Comparison of ENCODE assay signal across 8 mouse cellular contexts in genomic region chr12:110837192-110837841, GRCm38 (mm10). TPM values are rescaled to one million over a fixed set of nuclear protein-coding genes. Genes with fewer than 3 reads are reported as not detected.
DNase-seq lines count a peak whose midpoint lies in the region; ATAC-seq lines count a peak whose summit lies in the region.

No protein-coding gene starts in this region.

- peaks cover 6% of the 10 kb centered on the region; the same call in 1 of the 2 replicates for H3K4me1 ChIP-seq in heart, embryonic 11.5 days (ENCODE audit: control insufficient read depth, insufficient read depth, low read length)
- H3K4me1 ChIP-seq in embryonic facial prominence, embryonic 11.5 days (ENCODE audit: control insufficient read depth, insufficient read depth, low read length) = no peaks in the 10 kb centered on the region; the same call in 1 of the 2 replicates
- peaks cover 29% of the 10 kb centered on the region for H3K4me1 ChIP-seq in midbrain, embryonic 13.5 days (replicated peaks)

- H3K9ac ChIP-seq in heart, embryonic 11.5 days (ENCODE audit: low read depth, low read length) = 0 out of 2 replicates have a peak overlapping the region, but pooled peaks have one; percentile 50
- H3K9ac ChIP-seq in embryonic facial prominence, embryonic 11.5 days (replicated peaks; ENCODE audit: low read length) = peak overlapping the region; percentile 32
- H3K9ac ChIP-seq in midbrain, embryonic 13.5 days (replicated peaks) = peak overlapping the region; percentile 41; the same call in 1 of the 2 replicates

- 36% methylated on average over 5 of the region's 5 CpGs for WGBS in heart, embryonic 11.5 days (ENCODE audit: insufficient replicate concordance)
- WGBS in embryonic facial prominence, embryonic 11.5 days = 35% methylated on average over 5 of the region's 5 CpGs
- 40% methylated on average over 5 of the region's 5 CpGs for WGBS in midbrain, embryonic 13.5 days

- H3K4me3 ChIP-seq in heart, embryonic 11.5 days (ENCODE audit: low read depth, low read length) = no peak overlapping the region
- no peak overlapping the region for H3K4me3 ChIP-seq in embryonic facial prominence, embryonic 11.5 days (ENCODE audit: low read depth, low read length)
- no peak overlapping the region for H3K4me3 ChIP-seq in midbrain, embryonic 13.5 days (replicated peaks)

- H3K9me3 ChIP-seq in heart, embryonic 11.5 days (replicated peaks; ENCODE audit: control insufficient read depth, low read length) = no peaks in the 10 kb centered on the region
- no peaks in the 10 kb centered on the region for H3K9me3 ChIP-seq in embryonic facial prominence, embryonic 11.5 days (replicated peaks; ENCODE audit: control insufficient read depth, low read length)
- no peaks in the 10 kb centered on the region for H3K9me3 ChIP-seq in midbrain, embryonic 13.5 days

- 0 out of 2 replicates have a peak, but pooled peaks cover 2% of the 10 kb centered on the region for H3K27me3 ChIP-seq in heart, embryonic 11.5 days (ENCODE audit: control insufficient read depth, insufficient read depth, low read length)
- H3K27me3 ChIP-seq in embryonic facial prominence, embryonic 11.5 days (ENCODE audit: control insufficient read depth, insufficient read depth, low read length) = no peaks in the 10 kb centered on the region
- no peaks in the 10 kb centered on the region for H3K27me3 ChIP-seq in midbrain, embryonic 13.5 days

- intact Hi-C loops in heart, postnatal 25 days (cut with DNase I) = no loop called here

- no peak for DNase-seq in heart, postnatal 25 days (ENCODE audit: low spot score)
- DNase-seq in embryonic facial prominence, embryonic 11.5 days (ENCODE audit: low spot score) = no peak
- peak; percentile 51 for DNase-seq in kidney, adult 18-20 months
- no peak for DNase-seq in spleen, postnatal 14 days (ENCODE audit: low spot score in 2 of 2)
- no peak for DNase-seq in layer of hippocampus, postnatal 36 days
- no peak for DNase-seq in spleen, adult 12 weeks (ENCODE audit: low spot score)

- H3K4me2 ChIP-seq in heart, embryonic 11.5 days = peak overlapping the region; percentile 7; the same call in 1 of the 2 replicates
- H3K4me2 ChIP-seq in embryonic facial prominence, embryonic 11.5 days (ENCODE audit: low read depth, low read length) = no peak overlapping the region
- peak overlapping the region; percentile 31 for H3K4me2 ChIP-seq in midbrain, embryonic 13.5 days (replicated peaks)

- no peaks in the 10 kb centered on the region for H3K36me3 ChIP-seq in heart, embryonic 11.5 days (ENCODE audit: control insufficient read depth, insufficient read depth, low read length)
- no peaks in the 10 kb centered on the region for H3K36me3 ChIP-seq in embryonic facial prominence, embryonic 11.5 days (replicated peaks; ENCODE audit: control insufficient read depth, insufficient read depth, low read depth, low read length)
- no peaks in the 10 kb centered on the region for H3K36me3 ChIP-seq in midbrain, embryonic 13.5 days

- no peak for ATAC-seq in heart, embryonic 11.5 days (replicated peaks; ENCODE audit: insufficient number of reproducible peaks, low FRiP score, low TSS enrichment)
- no peak for ATAC-seq in embryonic facial prominence, embryonic 11.5 days (replicated peaks; ENCODE audit: insufficient number of reproducible peaks, low FRiP score, low TSS enrichment, low read depth)
- no peak; the same call in 1 of the 2 replicates for ATAC-seq in midbrain, embryonic 13.5 days

- H3K27ac ChIP-seq in heart, embryonic 11.5 days (ENCODE audit: low read depth, low read length) = no peak overlapping the region
- H3K27ac ChIP-seq in embryonic facial prominence, embryonic 11.5 days (replicated peaks; ENCODE audit: low read depth, low read length) = peak overlapping the region; percentile 32; the same call in 1 of the 2 replicates
- H3K27ac ChIP-seq in midbrain, embryonic 13.5 days = peak overlapping the region; percentile 80

RNA-seq across cellular contexts. Expression of gene Mok, which starts 3.4 kb away (rescaled TPM):
- polyA plus RNA-seq in heart, embryonic 11.5 days (2014; fragmentation: Nextera tagmentation; extraction: Ambion mirVana) = 3.0 and 3.8 TPM in 2 replicates
- total RNA-seq in heart, postnatal 25 days (2021) = under 1 TPM; 0.31 to 0.39 TPM
- 7.1 and 7.8 TPM in 2 replicates for polyA plus RNA-seq in embryonic facial prominence, embryonic 11.5 days (2014; fragmentation: Nextera tagmentation; extraction: Ambion mirVana)
- polyA plus RNA-seq in midbrain, embryonic 13.5 days (2015; fragmentation: Nextera tagmentation; extraction: Ambion mirVana) = 12.1 and 12.2 TPM in 2 replicates
- total RNA-seq in layer of hippocampus, postnatal 36 days (2021) = 10 to 100 TPM; 11.8 TPM

RNA-seq across cellular contexts. Expression of gene Zfp839, which starts 12.7 kb away (rescaled TPM):
- 3.1 and 3.2 TPM in 2 replicates for polyA plus RNA-seq in heart, embryonic 11.5 days (2014; fragmentation: Nextera tagmentation; extraction: Ambion mirVana)
- total RNA-seq in heart, postnatal 25 days (2021) = 1 to 10 TPM; 9.3 to 9.8 TPM
- 2.2 and 3.3 TPM in 2 replicates for polyA plus RNA-seq in embryonic facial prominence, embryonic 11.5 days (2014; fragmentation: Nextera tagmentation; extraction: Ambion mirVana)
- polyA plus RNA-seq in midbrain, embryonic 13.5 days (2015; fragmentation: Nextera tagmentation; extraction: Ambion mirVana) = 3.9 and 4.3 TPM in 2 replicates
- total RNA-seq in layer of hippocampus, postnatal 36 days (2021) = 10 to 100 TPM; 11.6 to 12.4 TPM

RNA-seq across cellular contexts. Expression of gene Cinp, which starts 51.6 kb away (rescaled TPM):
- polyA plus RNA-seq in heart, embryonic 11.5 days (2014; fragmentation: Nextera tagmentation; extraction: Ambion mirVana) = 70.5 and 71.3 TPM in 2 replicates
- total RNA-seq in heart, postnatal 25 days (2021) = 10 to 100 TPM; 31.7 to 33.3 TPM
- polyA plus RNA-seq in embryonic facial prominence, embryonic 11.5 days (2014; fragmentation: Nextera tagmentation; extraction: Ambion mirVana) = 82.3 and 92.2 TPM in 2 replicates
- 64.7 and 67.4 TPM in 2 replicates for polyA plus RNA-seq in midbrain, embryonic 13.5 days (2015; fragmentation: Nextera tagmentation; extraction: Ambion mirVana)
- 10 to 100 TPM; 58.5 to 68.2 TPM for total RNA-seq in layer of hippocampus, postnatal 36 days (2021)

RNA-seq across cellular contexts. Expression of gene Tecpr2, which starts 51.7 kb away (rescaled TPM):
- polyA plus RNA-seq in heart, embryonic 11.5 days (2014; fragmentation: Nextera tagmentation; extraction: Ambion mirVana) = 2.5 and 2.8 TPM in 2 replicates
- total RNA-seq in heart, postnatal 25 days (2021) = 1 to 10 TPM; 5.2 to 5.7 TPM
- 2.5 and 3.9 TPM in 2 replicates for polyA plus RNA-seq in embryonic facial prominence, embryonic 11.5 days (2014; fragmentation: Nextera tagmentation; extraction: Ambion mirVana)
- polyA plus RNA-seq in midbrain, embryonic 13.5 days (2015; fragmentation: Nextera tagmentation; extraction: Ambion mirVana) = 6.2 and 6.8 TPM in 2 replicates
- 10 to 100 TPM; 41.6 to 43.2 TPM for total RNA-seq in layer of hippocampus, postnatal 36 days (2021)
